ENCODE assay signal across 16 mouse cellular contexts in the genomic region with DNA sequence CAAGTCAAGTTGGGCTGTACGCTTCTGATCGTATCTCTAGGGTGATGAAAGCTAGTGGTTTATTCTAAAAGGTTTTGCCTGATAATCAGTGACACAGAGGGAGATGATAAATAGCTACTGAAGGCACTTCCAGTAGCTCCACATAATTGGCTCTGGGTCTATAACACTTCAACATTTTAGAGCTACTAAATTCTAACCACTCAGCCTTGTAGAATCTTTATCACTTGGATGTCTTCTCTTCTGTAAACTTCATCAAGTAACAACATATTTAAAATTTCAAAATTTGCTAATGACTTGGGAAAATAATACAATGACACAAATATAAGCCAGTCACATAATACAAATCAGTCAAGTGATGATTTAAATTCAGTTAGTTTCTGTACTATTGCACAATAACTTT.
"Had no signal": no experiment of that assay in that cellular context is flagged by ENCODE, and none has a peak within 500 bp of the region (broad histone marks: within the 10 kb centered on the region; RNA-seq: fewer than 3 reads in every experiment).

No protein-coding gene starts in this region.

- H3K9me3 ChIP-seq: neural tube, embryonic 13.5 days; neural tube, embryonic 15.5 days; stomach, embryonic 15.5 days had no signal

- H3K4me1 ChIP-seq: neural tube, embryonic 13.5 days; neural tube, embryonic 15.5 days; stomach, embryonic 15.5 days had no signal

- DNase-seq: retina, postnatal 1 day; right cerebral cortex, adult 18-20 months; right cerebral cortex, postnatal 14 days; right cerebral cortex, postnatal 25 days; right cerebral cortex, postnatal 4 days; spleen, adult 18-20 months; thymus, adult 18-20 months; thymus, adult 2 months; thymus, postnatal 14 days; thymus, postnatal 25 days; thymus, postnatal 36 days; thymus, postnatal 4 days had no signal

- H3K4me3 ChIP-seq: neural tube, embryonic 13.5 days; neural tube, embryonic 15.5 days; stomach, embryonic 15.5 days had no signal

- H3K4me2 ChIP-seq: neural tube, embryonic 13.5 days; neural tube, embryonic 15.5 days; stomach, embryonic 15.5 days had no signal

- H3K27ac ChIP-seq: neural tube, embryonic 13.5 days; neural tube, embryonic 15.5 days; stomach, embryonic 15.5 days; stomach, postnatal 0 days had no signal

- H3K36me3 ChIP-seq: neural tube, embryonic 13.5 days; neural tube, embryonic 15.5 days; stomach, embryonic 15.5 days had no signal

- H3K27me3 ChIP-seq: neural tube, embryonic 13.5 days; neural tube, embryonic 15.5 days; stomach, embryonic 15.5 days had no signal

- H3K9ac ChIP-seq: neural tube, embryonic 13.5 days; neural tube, embryonic 15.5 days; stomach, embryonic 15.5 days had no signal
